Mouse (Mus musculus) neural tube, embryonic 15.5 days (tissue): ENCODE measurements around the gene Gm20388. TPM values are rescaled to one million over a fixed set of nuclear protein-coding genes. Genes with fewer than 3 reads are reported as not detected.

Experiments used
- ATAC-seq: fragments of 200-750 bp; cut with Nextera tagmentation; 2 replicates; pipeline ENCODE4 v1.8.0; 2017; ENCODE audit warnings: mild to moderate bottlenecking, moderate TSS enrichment, moderate library complexity; ENCODE audit not compliant: low FRiP score
- H3K27ac ChIP-seq: fragments of 300-500 bp; sonication (generic); replicated peaks from 2 replicates; pipeline ENCODE4 v1.5.1; 2015; ENCODE audit warnings: mild to moderate bottlenecking, inconsistent platforms
- H3K27me3 ChIP-seq: fragments of 300-500 bp; sonication (generic); replicated peaks from 2 replicates; pipeline ENCODE4 v1.6.1; 2015; ENCODE audit warnings: inconsistent platforms
- H3K36me3 ChIP-seq: fragments of 300-500 bp; sonication (generic); 2 replicates; pipeline ENCODE4 v1.6.1; 2015; ENCODE audit warnings: inconsistent platforms
- H3K4me1 ChIP-seq: fragments of 300-500 bp; sonication (generic); 2 replicates; pipeline ENCODE4 v1.6.1; 2015; ENCODE audit warnings: inconsistent platforms
- H3K4me2 ChIP-seq: fragments of 300-500 bp; sonication (generic); 2 replicates; pipeline ENCODE4 v1.6.1; 2015; ENCODE audit warnings: inconsistent platforms, mild to moderate bottlenecking, moderate library complexity
- H3K4me3 ChIP-seq: fragments of 300-500 bp; sonication (generic); replicated peaks from 2 replicates; pipeline ENCODE4 v1.5.1; 2015; ENCODE audit warnings: mild to moderate bottlenecking, inconsistent platforms
- H3K9ac ChIP-seq: fragments of 300-500 bp; sonication (generic); replicated peaks from 2 replicates; pipeline ENCODE4 v1.6.1; 2015; ENCODE audit warnings: mild to moderate bottlenecking, inconsistent platforms
- H3K9me3 ChIP-seq: fragments of 300-500 bp; sonication (generic); replicated peaks from 2 replicates; pipeline ENCODE4 v1.6.1; 2016; ENCODE audit warnings: inconsistent platforms
- WGBS: fragments of 180-500 bp; shearing (Covaris S2); methylation state at CpG from one replicate; pipeline ENCODE4 v1.1.7; 2015; ENCODE audit warnings: mixed read lengths; 5-methylcytosine and 5-hydroxymethylcytosine counted together
- polyA plus RNA-seq: library from polyadenylated mRNA; unstranded; fragments of >200 nt; fragmentation: Nextera tagmentation; extraction: Ambion mirVana; gene quantifications from 2 replicates; pipeline ENCODE4 v1.2.1, GENCODE M21; 2015

Gene Gm20388
- polyA plus RNA-seq, 1 experiment from 2014 or later = not detected

DNA sequence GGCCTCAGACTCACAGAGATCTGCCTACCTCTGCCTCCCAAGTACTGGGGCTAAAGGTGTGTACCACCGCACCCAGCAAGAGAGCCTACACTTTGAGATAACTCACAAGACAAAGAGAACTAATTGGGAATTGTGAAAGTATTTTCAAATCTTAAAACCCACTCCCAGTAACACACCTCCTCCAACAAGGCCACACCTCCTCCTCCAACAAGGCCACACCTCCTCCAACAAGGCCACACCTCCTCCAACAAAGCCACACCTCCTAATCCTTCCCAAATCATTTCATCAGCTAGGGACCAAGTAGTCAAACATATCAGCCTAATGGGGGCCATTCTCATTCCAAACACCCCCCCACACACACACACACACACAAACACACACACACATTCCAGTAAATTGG lies 3863.8 kb downstream of the Gm20388 start:
- WGBS = 92% methylated on average over 1 of the region's 1 CpGs
- Histone ChIP-seq H3K27ac (no peak overlapping the region), H3K27me3 (no peaks in the 10 kb centered on the region), H3K9me3 (no peaks in the 10 kb centered on the region), H3K4me2 (no peak overlapping the region), H3K4me1 (0 out of 2 replicates have a peak, but pooled peaks cover 2% of the 10 kb centered on the region), H3K36me3 (no peaks in the 10 kb centered on the region), H3K4me3 (no peak overlapping the region), H3K9ac (no peak overlapping the region)
- no peak for ATAC-seq

DNA sequence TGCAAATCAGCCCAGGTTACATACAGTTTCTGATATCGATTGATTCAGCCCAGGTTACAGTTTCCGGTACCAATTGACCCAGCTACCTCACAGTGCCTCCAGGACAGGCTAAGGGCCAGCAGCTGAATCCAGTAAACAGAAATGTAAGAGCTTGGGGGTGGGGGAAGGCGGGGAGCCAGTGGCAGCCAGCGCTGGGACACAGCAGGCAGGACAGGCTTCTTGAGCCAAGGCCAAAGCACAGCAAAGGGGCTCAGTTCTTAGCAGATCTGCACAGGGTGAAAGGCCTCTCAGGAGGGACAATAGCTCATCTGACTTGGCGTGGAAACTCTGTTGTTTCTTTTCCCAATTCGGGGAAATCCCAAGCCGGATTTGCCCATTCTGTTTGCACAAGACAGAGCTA lies 3866.7 kb downstream of the Gm20388 start:
- Histone ChIP-seq H3K27me3 (no peaks in the 10 kb centered on the region), H3K4me2 (no peak overlapping the region), H3K9ac (no peak overlapping the region), H3K4me3 (no peak overlapping the region), H3K27ac (peak overlapping the region; percentile 56; the same call in 1 of the 2 replicates), H3K9me3 (no peaks in the 10 kb centered on the region), H3K36me3 (no peaks in the 10 kb centered on the region), H3K4me1 (peaks cover 9% of the 10 kb centered on the region; the same call in 1 of the 2 replicates)
- WGBS = 46% methylated on average over 7 of the region's 7 CpGs
- ATAC-seq = no peak

GRCm38 (mm10) chr8:123780471-123780870 lies 3869.8 kb downstream of the Gm20388 start:
- no peak overlapping the region for H3K4me2 ChIP-seq
- no peak overlapping the region for H3K27ac ChIP-seq
- no peaks in the 10 kb centered on the region for H3K27me3 ChIP-seq
- H3K9me3 ChIP-seq = no peaks in the 10 kb centered on the region
- WGBS = 83% methylated on average over 3 of the region's 3 CpGs
- no peaks in the 10 kb centered on the region for H3K36me3 ChIP-seq
- peaks cover 12% of the 10 kb centered on the region; the same call in 1 of the 2 replicates for H3K4me1 ChIP-seq
- H3K9ac ChIP-seq = no peak overlapping the region
- ATAC-seq = no peak
- no peak overlapping the region for H3K4me3 ChIP-seq

DNA sequence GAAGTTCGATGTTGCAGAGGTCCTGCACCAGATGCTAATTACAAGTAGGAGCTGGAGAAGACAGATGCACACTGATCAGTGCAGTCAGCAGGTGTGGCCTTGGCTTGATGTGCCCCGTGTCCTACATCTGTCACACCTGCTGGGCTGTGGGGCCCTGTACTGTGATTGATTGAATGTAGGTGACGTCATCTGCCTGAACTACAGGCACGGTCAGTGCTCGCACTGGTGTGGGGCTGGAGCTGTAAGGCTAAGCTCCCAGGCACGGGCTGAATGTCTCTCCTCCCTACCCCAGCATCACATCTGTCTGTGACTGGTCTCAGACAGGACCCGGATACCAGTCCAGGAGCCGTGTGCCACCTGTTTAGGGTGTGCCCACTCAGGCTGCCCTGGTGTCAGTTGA lies 3870.6 kb downstream of the Gm20388 start:
- no peak for ATAC-seq
- H3K27me3 ChIP-seq = no peaks in the 10 kb centered on the region
- no peak overlapping the region for H3K4me2 ChIP-seq
- H3K4me3 ChIP-seq = no peak overlapping the region
- H3K9ac ChIP-seq = no peak overlapping the region
- H3K4me1 ChIP-seq = peaks cover 12% of the 10 kb centered on the region; the same call in 1 of the 2 replicates
- H3K9me3 ChIP-seq = no peaks in the 10 kb centered on the region
- 38% methylated on average over 8 of the region's 8 CpGs for WGBS
- H3K36me3 ChIP-seq = no peaks in the 10 kb centered on the region
- H3K27ac ChIP-seq = no peak overlapping the region

GRCm38 (mm10) chr8:123783525-123784249 lies 3873.0 kb downstream of the Gm20388 start:
- WGBS = 8% methylated on average over 6 of the region's 6 CpGs
- H3K9ac ChIP-seq = no peak overlapping the region

GRCm38 (mm10) chr8:123786166-123786565 lies 3875.5 kb downstream of the Gm20388 start:
- Histone ChIP-seq H3K27me3 (no peaks in the 10 kb centered on the region), H3K36me3 (no peaks in the 10 kb centered on the region), H3K4me1 (peaks cover 11% of the 10 kb centered on the region), H3K4me2 (no peak overlapping the region), H3K9ac (no peak overlapping the region), H3K4me3 (no peak overlapping the region), H3K9me3 (no peaks in the 10 kb centered on the region), H3K27ac (no peak overlapping the region)
- 77% methylated on average over 6 of the region's 6 CpGs for WGBS
- no peak for ATAC-seq

More at GRCm38 (mm10) chr8:123783525-123784249, 3873.0 kb downstream of the Gm20388 start:
- Histone ChIP-seq H3K4me3 (no peak overlapping the region), H3K27ac (no peak overlapping the region), H3K27me3 (no peaks in the 10 kb centered on the region), H3K4me1 (peaks cover 10% of the 10 kb centered on the region; the same call in 1 of the 2 replicates), H3K4me2 (no peak overlapping the region), H3K9me3 (no peaks in the 10 kb centered on the region), H3K36me3 (no peaks in the 10 kb centered on the region)
- peak; percentile 90 for ATAC-seq

DNA sequence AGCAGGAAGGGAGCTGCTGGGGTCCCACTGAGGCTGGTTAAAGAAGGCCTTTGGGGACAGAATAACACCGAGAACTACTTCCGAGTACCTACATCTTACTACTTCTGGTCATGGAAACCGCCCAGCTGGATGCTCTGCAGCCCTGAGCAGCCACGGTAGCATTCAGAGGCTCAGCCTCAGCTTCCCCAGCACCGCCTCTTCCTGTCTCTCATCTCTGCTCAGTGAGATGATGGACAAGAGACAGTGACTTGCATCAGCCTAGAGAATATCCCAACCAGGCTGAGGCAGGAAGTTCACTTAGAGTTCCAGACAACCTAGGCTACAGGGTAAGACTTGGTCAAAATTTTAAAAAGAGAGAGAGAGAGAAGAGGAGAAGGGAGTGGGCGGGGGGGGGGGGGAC lies 3876.0 kb downstream of the Gm20388 start:
- Histone ChIP-seq H3K36me3 (no peaks in the 10 kb centered on the region), H3K4me2 (no peak overlapping the region), H3K4me1 (peaks cover 13% of the 10 kb centered on the region), H3K27ac (no peak overlapping the region), H3K9ac (no peak overlapping the region), H3K27me3 (peaks cover 2% of the 10 kb centered on the region; the same call in 1 of the 2 replicates), H3K9me3 (no peaks in the 10 kb centered on the region), H3K4me3 (no peak overlapping the region)
- no peak for ATAC-seq
- 62% methylated on average over 6 of the region's 6 CpGs for WGBS

- Histone ChIP-seq H3K4me1 (peaks cover 18% of the 10 kb centered on the region), H3K9ac (no peak overlapping the region), H3K27ac (no peak overlapping the region), H3K4me2 (peak overlapping the region; percentile 19; the same call in 1 of the 2 replicates), H3K36me3 (no peaks in the 10 kb centered on the region), H3K4me3 (no peak overlapping the region), H3K9me3 (no peaks in the 10 kb centered on the region), H3K27me3 (peaks cover 4% of the 10 kb centered on the region; the same call in 1 of the 2 replicates)
- 66% methylated on average over 21 of the region's 21 CpGs for WGBS
- no peak for ATAC-seq
These were observed 3876.7 kb downstream of the Gm20388 start for GRCm38 (mm10) chr8:123787254-123787897.

- WGBS = 49% methylated on average over 14 of the region's 14 CpGs
- no peak overlapping the region for H3K4me2 ChIP-seq
- H3K4me3 ChIP-seq = no peak overlapping the region
- H3K36me3 ChIP-seq = no peaks in the 10 kb centered on the region
- no peak overlapping the region for H3K9ac ChIP-seq
- peaks cover 18% of the 10 kb centered on the region for H3K4me1 ChIP-seq
- H3K27ac ChIP-seq = no peak overlapping the region
- peaks cover 4% of the 10 kb centered on the region; the same call in 1 of the 2 replicates for H3K27me3 ChIP-seq
- no peak for ATAC-seq
- no peaks in the 10 kb centered on the region for H3K9me3 ChIP-seq
These were observed 3878.0 kb downstream of the Gm20388 start for GRCm38 (mm10) chr8:123788416-123789170.

DNA sequence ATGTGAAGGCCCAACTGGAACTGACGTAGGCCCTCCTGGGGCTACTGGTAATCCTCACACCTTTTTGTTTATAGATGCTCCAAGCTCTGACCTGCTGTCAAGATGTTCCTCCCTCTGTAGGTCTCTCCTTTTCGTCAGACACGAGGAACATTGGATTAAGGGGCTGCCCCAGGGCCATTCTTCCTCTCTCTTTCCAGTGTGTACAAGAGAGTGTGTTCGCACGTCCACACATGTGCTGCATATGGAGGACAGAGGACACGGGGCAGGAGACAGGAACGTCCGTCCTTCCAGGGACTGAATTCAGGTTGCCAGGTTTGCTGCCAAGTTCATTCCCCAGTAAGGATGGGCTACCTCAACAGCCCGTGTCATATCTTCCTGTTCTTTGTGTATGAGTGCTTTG lies 3878.8 kb downstream of the Gm20388 start:
- H3K27ac ChIP-seq = no peak overlapping the region
- no peak for ATAC-seq
- WGBS = 85% methylated on average over 9 of the region's 9 CpGs
- no peaks in the 10 kb centered on the region for H3K36me3 ChIP-seq
- peaks cover 4% of the 10 kb centered on the region; the same call in 1 of the 2 replicates for H3K27me3 ChIP-seq
- H3K4me1 ChIP-seq = peaks cover 22% of the 10 kb centered on the region
- H3K4me3 ChIP-seq = no peak overlapping the region
- no peak overlapping the region for H3K4me2 ChIP-seq
- H3K9ac ChIP-seq = no peak overlapping the region
- no peaks in the 10 kb centered on the region for H3K9me3 ChIP-seq

- no peak overlapping the region for H3K9ac ChIP-seq
- no peaks in the 10 kb centered on the region for H3K36me3 ChIP-seq
- no peak for ATAC-seq
These were observed 3879.3 kb downstream of the Gm20388 start for GRCm38 (mm10) chr8:123789970-123790369.

More at GRCm38 (mm10) chr8:123789970-123790369, 3879.3 kb downstream of the Gm20388 start:
- WGBS = 0% methylated on average over 4 of the region's 4 CpGs
- Histone ChIP-seq H3K4me1 (peaks cover 24% of the 10 kb centered on the region), H3K9me3 (no peaks in the 10 kb centered on the region), H3K27me3 (peaks cover 4% of the 10 kb centered on the region; the same call in 1 of the 2 replicates), H3K27ac (no peak overlapping the region), H3K4me2 (no peak overlapping the region), H3K4me3 (no peak overlapping the region)
